Comparison of ENCODE assay signal across 28 mouse cellular contexts in the genomic region with DNA sequence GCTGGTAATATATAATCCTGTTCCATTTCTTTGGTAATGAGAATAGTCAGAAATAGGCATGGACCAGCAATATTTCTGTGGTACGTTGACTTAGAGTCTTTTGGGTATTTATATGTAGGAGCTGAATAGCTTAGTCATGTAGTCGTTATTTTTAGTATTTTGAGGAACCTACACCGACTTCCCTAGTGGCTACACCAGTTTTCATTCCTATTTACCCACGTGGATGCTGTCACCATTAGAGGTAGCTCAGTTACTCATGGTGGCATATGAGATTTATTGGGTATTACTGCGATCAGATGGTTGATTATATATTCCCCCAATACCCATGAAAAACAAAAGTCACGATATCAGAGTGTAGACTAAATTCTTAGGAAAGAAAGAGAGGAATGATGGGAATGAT.
"Had no signal": no experiment of that assay in that cellular context is flagged by ENCODE, and none has a peak within 500 bp of the region (broad histone marks: within the 10 kb centered on the region; RNA-seq: fewer than 3 reads in every experiment).

No protein-coding gene starts in this region.

- H3K9me3 ChIP-seq: heart, embryonic 13.5 days; heart, embryonic 15.5 days; hindbrain, embryonic 10.5 days; intestine, embryonic 15.5 days; limb, embryonic 10.5 days; liver, embryonic 12.5 days had no signal

- ATAC-seq: hindbrain, embryonic 16.5 days; inflammation-experienced regulatory T-cells, adult 6 months; intestine, embryonic 15.5 days; liver, embryonic 12.5 days had no signal

- H3K36me3 ChIP-seq: heart, embryonic 15.5 days; intestine, embryonic 15.5 days; limb, embryonic 12.5 days had no signal

- H3K27ac ChIP-seq: gastrocnemius, adult 2 months; heart, adult 2 months; heart, embryonic 13.5 days; heart, embryonic 15.5 days; hindbrain, embryonic 10.5 days; hindbrain, embryonic 12.5 days; hindbrain, embryonic 14.5 days; intestine, embryonic 15.5 days; layer of hippocampus, adult 2 months; left cerebral cortex, adult 2 months; limb, embryonic 10.5 days; limb, embryonic 12.5 days; liver, embryonic 12.5 days; liver, embryonic 14.5 days had no signal

- H3K4me1 ChIP-seq: hindbrain, embryonic 10.5 days; hindbrain, embryonic 12.5 days; intestine, embryonic 15.5 days; limb, embryonic 10.5 days; limb, embryonic 12.5 days had no signal

- H3K4me3 ChIP-seq: gastrocnemius, adult 2 months; heart, adult 2 months; heart, embryonic 13.5 days; heart, embryonic 15.5 days; hindbrain, embryonic 10.5 days; hindbrain, embryonic 12.5 days; intestine, embryonic 15.5 days; layer of hippocampus, adult 2 months; left cerebral cortex, adult 2 months; limb, embryonic 10.5 days; limb, embryonic 12.5 days; liver, embryonic 12.5 days had no signal

- H3K27me3 ChIP-seq: heart, embryonic 13.5 days; heart, embryonic 15.5 days; hindbrain, embryonic 12.5 days; intestine, embryonic 15.5 days; limb, embryonic 12.5 days; liver, embryonic 12.5 days had no signal

- H3K9ac ChIP-seq: heart, embryonic 13.5 days; heart, embryonic 15.5 days; hindbrain, embryonic 12.5 days; hindbrain, embryonic 14.5 days; intestine, embryonic 15.5 days; limb, embryonic 12.5 days; liver, embryonic 12.5 days; liver, embryonic 14.5 days had no signal

- DNase-seq: gastrocnemius, adult 2 months; gastrocnemius, postnatal 10 days; gastrocnemius, postnatal 25 days; heart, adult 11 months; heart, adult 2 months; heart, postnatal 14 days; heart, postnatal 36 days; kidney, adult 11 months; kidney, adult 2 months; kidney, adult 9 months; kidney, postnatal 10 days; kidney, postnatal 25 days; kidney, postnatal 4 days had no signal

- H3K4me2 ChIP-seq: heart, embryonic 11.5 days; heart, embryonic 13.5 days; heart, embryonic 15.5 days; hindbrain, embryonic 12.5 days; hindbrain, embryonic 14.5 days; intestine, embryonic 15.5 days; limb, embryonic 12.5 days; liver, embryonic 12.5 days had no signal
